Mouse (Mus musculus) urinary bladder, postnatal 14 days (tissue): Measurements from ENCODE around the gene 4930548H24Rik.
"Not testable (repeated sequence)": the region's sequence is repeated elsewhere in the genome, so short reads cannot be mapped to it uniquely, and the experiment has no call there.

ENCODE experiments used
- DNase-seq: peaks from one replicate; pipeline ENCODE4 v3.0.0; 2021; ENCODE audit warnings: low spot score

The 4930548H24Rik gene

DNA sequence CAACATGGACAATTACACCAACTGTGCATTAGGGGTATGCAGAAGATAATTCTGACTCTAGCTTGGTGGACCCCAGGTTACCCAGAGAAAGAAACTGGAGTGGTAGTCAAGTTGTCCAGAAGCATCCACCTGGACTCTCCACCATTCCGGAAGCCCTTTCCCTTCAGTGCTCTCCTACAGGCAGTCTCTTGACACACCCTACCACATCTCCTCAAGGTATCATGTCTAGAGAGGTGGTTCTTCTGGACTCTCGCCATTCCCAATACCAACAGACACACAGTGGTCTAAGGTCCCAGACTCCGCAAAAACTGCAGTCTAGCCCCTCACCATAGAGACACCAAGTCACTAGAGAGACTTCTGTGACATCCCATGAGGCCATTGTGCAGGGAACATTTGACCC is at the start of gene 4930548H24Rik:
Gene 4930548H24Rik (plus strand): TSS at position 301 of the 400 bp plus-strand sequence.
- no peak for DNase-seq

GRCm38 (mm10) chr5:31451336-31451735 is 34.2 kb upstream of the 4930548H24Rik start:
- no peak for DNase-seq

DNA sequence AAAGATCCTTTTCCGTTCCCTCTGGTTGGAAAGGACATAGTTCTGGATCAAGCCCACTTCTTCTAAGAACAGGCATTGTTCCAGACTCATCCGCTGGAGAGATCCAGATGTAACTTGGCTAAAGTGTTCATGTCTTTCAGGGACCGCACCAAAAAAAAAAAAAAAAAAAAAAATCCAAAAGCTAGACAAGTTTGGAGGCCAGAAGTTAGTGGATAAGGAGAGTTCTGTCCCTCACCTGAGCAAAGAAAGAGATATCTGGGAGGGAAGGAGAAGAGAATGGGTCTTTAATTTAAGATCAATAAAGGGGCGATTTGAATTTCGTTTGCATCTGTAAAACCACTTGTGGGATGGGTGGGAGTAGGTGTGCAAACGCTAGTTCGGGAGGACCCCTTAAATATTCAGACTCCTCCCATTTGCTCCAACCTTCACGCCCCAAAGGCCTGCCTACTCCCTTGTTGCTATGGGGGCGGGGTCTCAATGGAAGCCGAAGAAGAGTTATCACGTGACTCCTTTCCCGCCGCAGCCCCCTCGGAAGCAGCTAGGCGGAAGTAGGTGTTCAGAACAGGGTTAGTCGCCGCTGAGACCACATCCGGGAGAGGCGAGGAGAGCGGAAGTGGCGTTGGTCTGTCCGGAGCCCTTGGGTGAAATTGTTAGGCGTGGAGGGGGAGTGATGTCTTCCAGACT is 33.5 kb upstream of the 4930548H24Rik start, which contains the start of gene Zfp512:
Gene Zfp512 (plus strand): TSS at position 554 of the 684 bp plus-strand sequence.
- DNase-seq: peak; percentile 94

GRCm38 (mm10) chr5:31452562-31452878 is 33.0 kb upstream of the 4930548H24Rik start:
- no peak for DNase-seq

DNA sequence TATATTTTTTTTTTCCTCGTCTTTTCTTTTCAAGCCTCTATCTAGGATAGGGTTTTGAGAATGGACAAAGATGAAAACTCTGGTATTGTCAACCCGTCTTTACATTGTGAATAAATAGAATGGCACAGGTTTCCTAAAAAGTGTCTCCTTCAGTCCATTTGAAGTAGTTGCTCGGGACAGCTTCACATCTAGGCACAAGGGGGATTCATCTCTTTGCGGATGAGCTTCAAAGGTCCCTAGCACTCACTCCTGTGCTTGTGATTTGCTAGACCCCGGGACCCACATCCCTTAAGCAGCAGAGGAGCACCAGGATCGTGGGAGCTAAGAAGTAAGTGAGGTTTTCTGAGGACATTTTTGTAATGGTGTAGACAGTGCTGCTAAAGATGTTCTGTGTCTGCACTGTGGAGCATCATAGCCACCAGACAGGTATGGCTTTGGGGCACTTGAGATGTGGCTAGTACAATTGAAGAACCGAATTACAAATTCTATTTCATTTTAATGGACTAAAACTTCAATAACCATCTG is 32.6 kb upstream of the 4930548H24Rik start:
- no peak for DNase-seq

- DNase-seq: no peak
Observed at GRCm38 (mm10) chr5:31467798-31468197, 17.7 kb upstream of the 4930548H24Rik start.

- no peak for DNase-seq
Observed at GRCm38 (mm10) chr5:31469711-31470110, 15.8 kb upstream of the 4930548H24Rik start.

DNA sequence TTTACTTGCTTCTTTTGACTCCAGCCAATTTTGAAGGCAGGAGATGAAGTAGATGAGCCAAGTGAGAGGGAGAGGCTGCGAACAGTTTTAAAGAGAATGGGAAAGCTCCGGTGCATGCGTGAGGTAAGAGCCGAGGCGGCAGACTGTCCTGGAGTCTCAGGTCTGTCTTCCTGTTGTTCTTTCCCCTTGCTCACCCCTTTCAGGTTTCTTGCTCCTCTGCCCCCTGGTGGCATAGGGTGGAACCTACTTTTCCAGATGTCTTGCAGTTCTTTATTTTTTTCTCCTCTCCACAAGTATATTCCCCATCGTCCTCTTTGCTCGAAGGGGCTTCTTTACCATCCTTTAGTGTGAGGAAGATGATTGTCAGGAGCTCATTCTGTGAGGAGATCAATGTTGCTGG is 15.2 kb upstream of the 4930548H24Rik start:
- peak; percentile 65 for DNase-seq

GRCm38 (mm10) chr5:31480536-31480935 is 5.0 kb upstream of the 4930548H24Rik start:
- DNase-seq: no peak

DNA sequence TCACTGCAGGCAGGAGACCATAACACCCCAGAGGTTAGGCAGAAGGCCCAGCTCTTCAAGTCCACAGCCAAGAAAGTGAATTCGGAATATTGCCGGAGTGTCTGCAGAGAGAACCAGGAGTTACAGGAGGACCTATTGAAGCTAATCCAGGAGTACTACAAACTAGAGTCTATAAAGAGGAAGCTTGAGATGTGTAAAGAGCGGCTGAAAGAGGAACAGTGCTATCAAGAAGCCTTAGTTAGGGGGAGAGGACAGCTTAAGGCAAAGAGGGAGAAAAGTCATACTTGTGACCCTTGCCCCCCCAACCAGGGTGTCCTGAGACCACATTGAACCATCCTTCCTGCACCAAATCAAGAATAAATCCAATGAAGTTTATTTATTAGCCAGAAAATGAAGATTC is 2.3 kb downstream of the 4930548H24Rik start:
- DNase-seq: no peak

GRCm38 (mm10) chr5:31489116-31489769 is 3.7 kb downstream of the 4930548H24Rik start:
- no peak for DNase-seq

GRCm38 (mm10) chr5:31492031-31492430 is 6.5 kb downstream of the 4930548H24Rik start:
- no peak for DNase-seq

DNA sequence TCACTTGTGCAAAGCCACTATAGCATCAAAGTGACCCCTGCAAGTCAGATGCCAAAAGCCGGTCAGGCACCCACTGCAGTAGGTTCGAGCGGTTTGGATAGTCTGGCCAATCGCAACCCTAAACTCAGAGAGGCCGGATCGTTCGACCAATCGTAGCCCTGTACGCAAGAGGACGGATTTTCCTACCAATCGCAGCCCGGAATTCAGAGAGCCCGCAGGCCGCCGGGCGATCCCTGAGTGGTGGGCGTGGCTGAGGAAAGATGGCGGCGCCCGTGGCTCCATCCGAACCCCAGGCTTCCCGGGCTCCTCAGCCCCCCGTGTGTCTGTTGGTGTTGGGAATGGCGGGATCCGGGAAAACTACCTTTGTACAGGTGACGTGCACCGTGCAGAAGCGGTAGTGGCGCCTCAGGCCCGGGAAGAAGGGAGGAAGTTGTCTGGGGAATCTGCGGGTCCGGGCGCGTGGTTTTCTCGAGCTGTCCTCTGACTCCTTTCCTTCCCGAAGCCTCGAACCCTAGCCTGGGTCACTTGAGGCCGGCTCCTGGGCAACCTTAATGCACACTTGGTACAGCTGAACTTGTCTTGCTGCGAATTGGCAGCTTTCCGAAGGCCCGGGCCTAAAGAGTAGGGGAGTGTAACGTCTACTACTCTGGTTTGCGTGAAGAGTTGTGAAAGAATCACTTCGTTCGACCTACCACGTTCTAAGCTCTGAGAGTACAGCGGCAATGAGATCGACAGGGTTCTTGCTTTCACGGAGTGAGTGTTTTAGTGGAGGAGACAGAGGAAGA is 9.2 kb downstream of the 4930548H24Rik start, which contains the start of gene Gpn1:
Gene Gpn1 (plus strand): TSS at position 229 of the 785 bp plus-strand sequence.
- DNase-seq: peak; percentile 89

- no peak for DNase-seq
Observed at GRCm38 (mm10) chr5:31504843-31505242, 19.3 kb downstream of the 4930548H24Rik start.

GRCm38 (mm10) chr5:31512481-31512880 is 26.9 kb downstream of the 4930548H24Rik start:
- no peak for DNase-seq

DNA sequence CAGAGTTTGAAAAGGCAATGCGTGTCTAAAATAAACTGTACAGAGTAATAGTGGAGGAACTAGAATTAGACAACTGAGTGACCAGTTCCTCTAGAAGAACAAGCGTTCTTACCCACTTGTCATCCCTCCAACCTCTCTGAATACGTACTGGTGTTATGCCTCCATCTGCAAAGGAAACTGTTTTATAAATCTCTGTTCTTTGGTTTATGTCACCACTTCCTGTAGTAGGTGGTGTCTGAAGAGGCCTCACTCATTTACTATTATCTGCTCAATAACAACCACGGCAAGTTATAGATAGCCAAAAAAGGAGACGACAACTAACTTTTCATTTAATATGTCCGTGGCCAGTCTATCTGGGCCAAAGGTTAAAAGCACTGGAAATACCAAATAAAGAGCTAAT is 35.0 kb downstream of the 4930548H24Rik start:
- no peak for DNase-seq

DNA sequence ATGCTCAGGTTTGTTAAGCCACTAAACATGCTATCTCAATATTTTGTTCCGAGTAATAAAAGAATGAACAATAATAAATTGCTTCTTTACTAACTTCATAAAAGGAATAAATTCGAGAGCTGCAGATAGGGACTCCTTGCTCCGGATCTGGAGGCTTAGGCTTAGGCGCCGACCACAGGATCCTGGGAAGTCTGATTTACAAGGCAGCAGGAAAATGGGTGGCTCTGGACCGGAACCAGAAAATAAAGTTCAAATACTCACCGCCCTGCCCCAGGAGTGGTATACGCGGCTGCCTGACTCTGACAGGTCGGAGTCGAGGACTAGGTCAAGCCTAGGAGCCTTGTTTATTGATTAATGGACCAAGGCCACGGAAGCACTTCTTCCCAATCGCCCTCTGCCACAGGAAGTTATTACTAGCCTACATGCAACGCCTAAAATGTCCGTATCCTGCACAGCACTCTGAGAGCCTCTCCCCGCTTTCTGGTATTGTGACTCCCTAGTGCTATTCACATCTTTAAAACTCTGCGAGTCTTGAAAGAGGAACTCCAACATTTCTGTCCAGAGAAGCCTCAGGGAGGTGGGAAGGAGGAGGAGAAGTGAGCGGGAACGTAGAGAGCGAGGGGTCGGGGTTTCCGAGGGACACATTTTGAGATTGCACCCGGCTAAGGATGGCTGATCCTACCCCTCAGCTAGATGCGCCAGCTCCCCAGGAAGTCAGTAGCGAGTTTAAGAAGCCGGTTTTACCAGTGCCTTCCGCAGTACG is 41.0 kb downstream of the 4930548H24Rik start, which contains the start of gene Slc4a1ap:
Gene Slc4a1ap (plus strand): TSS at position 642 of the 763 bp plus-strand sequence.
- peak; percentile 78 for DNase-seq

DNA sequence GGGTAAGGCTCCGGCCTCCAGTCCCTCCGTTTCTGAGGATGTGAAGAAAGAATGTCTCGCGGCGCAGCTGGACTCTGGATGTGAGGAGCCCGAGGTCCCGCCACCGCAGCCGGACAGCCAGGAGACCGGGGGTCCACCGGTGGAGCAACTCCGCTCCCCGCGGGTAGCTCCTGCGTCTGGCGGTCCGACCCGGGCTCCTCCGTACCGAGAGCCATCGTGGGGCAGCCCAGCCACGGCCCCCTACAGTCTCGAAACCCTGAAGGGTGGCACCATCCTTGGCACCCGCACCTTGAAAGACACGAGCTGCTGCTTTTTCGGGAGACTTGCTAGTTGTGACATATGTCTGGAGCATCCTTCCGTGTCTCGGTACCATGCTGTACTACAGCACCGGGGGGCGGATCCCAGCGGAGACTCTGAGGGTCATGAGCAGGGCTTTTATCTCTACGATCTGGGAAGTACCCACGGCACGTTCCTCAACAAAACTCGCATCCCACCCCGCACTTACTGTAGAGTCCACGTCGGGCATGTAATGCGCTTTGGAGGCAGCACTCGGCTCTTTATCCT is 41.7 kb downstream of the 4930548H24Rik start:
- DNase-seq: no peak

GRCm38 (mm10) chr5:31527707-31528106 is 42.2 kb downstream of the 4930548H24Rik start, which contains the start of gene Supt7l:
Gene Supt7l, minus strand, starts transcription at chr5:31527807.
- not testable (repeated sequence) for DNase-seq

DNA sequence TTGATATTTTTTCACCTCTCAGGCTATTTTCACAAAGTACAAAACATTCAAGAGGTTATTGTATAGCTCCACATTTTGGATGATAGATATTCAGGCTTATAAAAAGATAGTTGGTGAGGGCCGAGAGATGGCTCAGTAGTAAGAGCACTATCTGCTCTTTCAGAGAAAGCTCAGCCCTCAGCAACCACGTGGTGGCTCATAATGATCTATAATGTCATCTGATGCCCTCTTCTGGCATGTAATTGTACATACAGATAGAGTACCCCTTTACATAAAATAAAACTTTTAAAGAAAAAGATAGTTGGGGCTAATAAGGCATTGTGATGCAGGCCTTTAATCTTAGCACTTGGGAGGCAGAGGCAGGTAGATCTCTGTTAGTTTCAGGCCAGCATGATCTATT is 43.0 kb downstream of the 4930548H24Rik start:
- DNase-seq: no peak

DNA sequence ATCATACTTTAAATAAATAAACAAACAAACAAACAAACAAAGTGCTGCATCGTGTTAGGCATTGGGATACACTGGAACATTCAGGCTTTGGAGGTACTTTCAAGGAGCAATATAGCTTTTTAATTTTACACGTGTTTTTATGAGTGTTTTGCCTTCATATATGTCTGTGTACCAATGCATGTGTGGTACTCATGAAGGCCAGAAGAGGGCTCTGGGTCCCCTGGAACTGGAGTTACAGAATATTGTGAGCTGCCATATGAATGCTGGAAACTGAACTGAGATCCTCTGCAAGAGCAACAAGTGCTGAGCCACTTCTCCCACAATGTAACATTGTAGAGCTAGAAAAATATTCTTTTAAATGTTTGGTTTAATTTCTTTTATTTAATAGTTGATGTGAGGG is 49.7 kb downstream of the 4930548H24Rik start:
- no peak for DNase-seq
